Mouse (Mus musculus) limb, embryonic 12.5 days (tissue): ENCODE data around the gene Zfp592. TPM values are rescaled to one million over a fixed set of nuclear protein-coding genes. Genes with fewer than 3 reads are reported as not detected.

ENCODE experiments used
- ATAC-seq: fragments of 200-750 bp; cut with Nextera tagmentation; 2 replicates; pipeline ENCODE4 v1.8.0; 2017; ENCODE audit warnings: low read depth, moderate TSS enrichment; ENCODE audit not compliant: insufficient number of reproducible peaks, insufficient read depth, low FRiP score, low TSS enrichment
- H3K27ac ChIP-seq: fragments of 300-500 bp; sonication (generic); 2 replicates; pipeline ENCODE4 v1.5.1; 2016; ENCODE audit warnings: mild to moderate bottlenecking, moderate library complexity
- H3K27me3 ChIP-seq: fragments of 300-500 bp; sonication (generic); 2 replicates; pipeline ENCODE4 v1.6.1; 2016; ENCODE audit warnings: mild to moderate bottlenecking, moderate library complexity
- H3K36me3 ChIP-seq: fragments of 300-500 bp; sonication (generic); 2 replicates; pipeline ENCODE4 v1.6.1; 2016; ENCODE audit warnings: mild to moderate bottlenecking, moderate library complexity
- H3K4me1 ChIP-seq: fragments of 300-500 bp; sonication (generic); replicated peaks from 2 replicates; pipeline ENCODE4 v1.6.1; 2016
- H3K4me2 ChIP-seq: fragments of 300-500 bp; sonication (generic); 2 replicates; pipeline ENCODE4 v1.6.1; 2016; ENCODE audit warnings: mild to moderate bottlenecking, moderate library complexity
- H3K4me3 ChIP-seq: fragments of 300-500 bp; sonication (generic); replicated peaks from 2 replicates; pipeline ENCODE4 v1.5.1; 2016; ENCODE audit warnings: mild to moderate bottlenecking
- H3K9ac ChIP-seq: fragments of 300-500 bp; sonication (generic); replicated peaks from 2 replicates; pipeline ENCODE4 v1.6.1; 2016; ENCODE audit warnings: mild to moderate bottlenecking, moderate library complexity
- H3K9me3 ChIP-seq: fragments of 300-500 bp; sonication (generic); 2 replicates; pipeline ENCODE4 v1.6.1; 2016; ENCODE audit warnings: mild to moderate bottlenecking, moderate library complexity
- WGBS: fragments of 180-500 bp; shearing (Covaris S2); methylation state at CpG from one replicate; pipeline ENCODE4 v1.1.7; 2016; 5-methylcytosine and 5-hydroxymethylcytosine counted together
- polyA plus RNA-seq: library from polyadenylated mRNA; unstranded; fragments of >200 nt; fragmentation: Nextera tagmentation; extraction: Ambion mirVana; gene quantifications from 2 replicates; pipeline ENCODE4 v1.2.1, GENCODE M21; 2016

The Zfp592 gene
- polyA plus RNA-seq, 1 experiment from 2014 or later, result 11.3 TPM

GRCm38 (mm10) chr7:81024118-81024517 lies 30.6 kb downstream of the Zfp592 start:
- Histone ChIP-seq H3K9ac (no peak overlapping the region), H3K4me1 (no peaks in the 10 kb centered on the region), H3K4me2 (no peak overlapping the region), H3K27me3 (no peaks in the 10 kb centered on the region), H3K9me3 (no peaks in the 10 kb centered on the region), H3K4me3 (no peak overlapping the region), H3K27ac (no peak overlapping the region), H3K36me3 (peaks cover 79% of the 10 kb centered on the region)
- 79% methylated on average over 5 of the region's 5 CpGs for WGBS
- no peak for ATAC-seq

- Histone ChIP-seq H3K36me3 (peaks cover 82% of the 10 kb centered on the region), H3K27me3 (no peaks in the 10 kb centered on the region), H3K9ac (no peak overlapping the region), H3K4me1 (no peaks in the 10 kb centered on the region), H3K4me2 (no peak overlapping the region), H3K4me3 (no peak overlapping the region), H3K9me3 (no peaks in the 10 kb centered on the region), H3K27ac (no peak overlapping the region)
- ATAC-seq, result no peak
- 95% methylated on average over 9 of the region's 9 CpGs for WGBS
Measured at GRCm38 (mm10) chr7:81024651-81025050, 31.2 kb downstream of the Zfp592 start.

GRCm38 (mm10) chr7:81025751-81026150 lies 32.3 kb downstream of the Zfp592 start:
- Histone ChIP-seq H3K4me2 (no peak overlapping the region), H3K9me3 (no peaks in the 10 kb centered on the region), H3K4me1 (no peaks in the 10 kb centered on the region), H3K9ac (no peak overlapping the region), H3K27ac (no peak overlapping the region), H3K27me3 (no peaks in the 10 kb centered on the region), H3K36me3 (peaks cover 84% of the 10 kb centered on the region), H3K4me3 (no peak overlapping the region)
- 93% methylated on average over 2 of the region's 2 CpGs for WGBS
- no peak for ATAC-seq

- 87% methylated on average over 2 of the region's 2 CpGs for WGBS
- H3K27ac ChIP-seq, result no peak overlapping the region
- peaks cover 90% of the 10 kb centered on the region for H3K36me3 ChIP-seq
- no peak overlapping the region for H3K4me3 ChIP-seq
- H3K9me3 ChIP-seq, result no peaks in the 10 kb centered on the region
- no peaks in the 10 kb centered on the region for H3K27me3 ChIP-seq
- H3K4me2 ChIP-seq, result no peak overlapping the region
- no peak for ATAC-seq
- no peak overlapping the region for H3K9ac ChIP-seq
- H3K4me1 ChIP-seq, result no peaks in the 10 kb centered on the region
Measured at GRCm38 (mm10) chr7:81039711-81040110, 46.2 kb downstream of the Zfp592 start.

- Histone ChIP-seq H3K4me2 (no peak overlapping the region), H3K9me3 (no peaks in the 10 kb centered on the region), H3K27me3 (no peaks in the 10 kb centered on the region), H3K36me3 (peaks cover 63% of the 10 kb centered on the region), H3K4me3 (no peak overlapping the region), H3K9ac (no peak overlapping the region), H3K4me1 (no peaks in the 10 kb centered on the region), H3K27ac (no peak overlapping the region)
- WGBS, result 80% methylated on average over 5 of the region's 5 CpGs
- no peak for ATAC-seq
Measured at GRCm38 (mm10) chr7:81043023-81043620, 49.6 kb downstream of the Zfp592 start.

- Histone ChIP-seq H3K36me3 (peaks cover 17% of the 10 kb centered on the region), H3K9me3 (no peaks in the 10 kb centered on the region), H3K4me3 (no peak overlapping the region), H3K4me1 (no peaks in the 10 kb centered on the region), H3K27me3 (no peaks in the 10 kb centered on the region), H3K9ac (no peak overlapping the region), H3K27ac (no peak overlapping the region), H3K4me2 (no peak overlapping the region)
- no peak for ATAC-seq
- 89% methylated on average over 3 of the region's 3 CpGs for WGBS
Measured at GRCm38 (mm10) chr7:81047847-81048246, 54.4 kb downstream of the Zfp592 start.

GRCm38 (mm10) chr7:81048513-81048912 lies 55.0 kb downstream of the Zfp592 start:
- Histone ChIP-seq H3K4me2 (no peak overlapping the region), H3K27ac (no peak overlapping the region), H3K4me1 (no peaks in the 10 kb centered on the region), H3K9ac (no peak overlapping the region), H3K36me3 (peaks cover 10% of the 10 kb centered on the region), H3K9me3 (no peaks in the 10 kb centered on the region), H3K27me3 (no peaks in the 10 kb centered on the region), H3K4me3 (no peak overlapping the region)
- WGBS, result 77% methylated on average over 2 of the region's 2 CpGs
- ATAC-seq, result no peak

GRCm38 (mm10) chr7:81049966-81050365 lies 56.5 kb downstream of the Zfp592 start:
- Histone ChIP-seq H3K4me3 (no peak overlapping the region), H3K9me3 (no peaks in the 10 kb centered on the region), H3K9ac (no peak overlapping the region), H3K4me1 (no peaks in the 10 kb centered on the region), H3K27me3 (no peaks in the 10 kb centered on the region), H3K27ac (no peak overlapping the region), H3K4me2 (no peak overlapping the region), H3K36me3 (no peaks in the 10 kb centered on the region)
- ATAC-seq, result no peak
- 82% methylated on average over 5 of the region's 5 CpGs for WGBS

- H3K36me3 ChIP-seq, result no peaks in the 10 kb centered on the region
- peaks cover 24% of the 10 kb centered on the region for H3K27me3 ChIP-seq
- H3K9ac ChIP-seq, result no peak overlapping the region
- H3K9me3 ChIP-seq, result no peaks in the 10 kb centered on the region
- no peak overlapping the region for H3K4me2 ChIP-seq
- no peak for ATAC-seq
- peaks cover 9% of the 10 kb centered on the region; the same call in 1 of the 2 replicates for H3K4me1 ChIP-seq
- 75% methylated on average over 11 of the region's 11 CpGs for WGBS
- H3K27ac ChIP-seq, result no peak overlapping the region
- no peak overlapping the region for H3K4me3 ChIP-seq
Measured at GRCm38 (mm10) chr7:81055709-81056370, 62.4 kb downstream of the Zfp592 start.

GRCm38 (mm10) chr7:81057471-81057870 lies 64.0 kb downstream of the Zfp592 start, which contains the start of gene Alpk3:
Gene Alpk3, plus strand, starts transcription at chr7:81057600.
- Histone ChIP-seq H3K27ac (no peak within 1 kb of the TSS), H3K27me3 (peaks cover 24% of the 10 kb centered on the region), H3K9ac (no peak within 1 kb of the TSS), H3K4me3 (peak within 1 kb of the TSS; percentile 18), H3K9me3 (no peaks in the 10 kb centered on the region), H3K36me3 (no peaks in the 10 kb centered on the region), H3K4me2 (peak within 1 kb of the TSS; percentile 40), H3K4me1 (peaks cover 9% of the 10 kb centered on the region; the same call in 1 of the 2 replicates)
- WGBS, result 11% methylated on average over 27 of the region's 27 CpGs
- no peak for ATAC-seq

GRCm38 (mm10) chr7:81057901-81058711 lies 64.6 kb downstream of the Zfp592 start:
- 51% methylated on average over 6 of the region's 6 CpGs for WGBS
- peaks cover 9% of the 10 kb centered on the region; the same call in 1 of the 2 replicates for H3K4me1 ChIP-seq
- peak overlapping the region; percentile 18; the same call in 1 of the 2 replicates for H3K4me3 ChIP-seq
- H3K9me3 ChIP-seq, result no peaks in the 10 kb centered on the region
- no peak overlapping the region for H3K27ac ChIP-seq
- H3K9ac ChIP-seq, result no peak overlapping the region
- H3K36me3 ChIP-seq, result no peaks in the 10 kb centered on the region
- no peak for ATAC-seq
- H3K27me3 ChIP-seq, result peaks cover 24% of the 10 kb centered on the region
- 0 out of 2 replicates have a peak overlapping the region, but pooled peaks have one; percentile 40 for H3K4me2 ChIP-seq
